Mouse (Mus musculus): Measurements from ENCODE around the gene Tceanc2.

DNA sequence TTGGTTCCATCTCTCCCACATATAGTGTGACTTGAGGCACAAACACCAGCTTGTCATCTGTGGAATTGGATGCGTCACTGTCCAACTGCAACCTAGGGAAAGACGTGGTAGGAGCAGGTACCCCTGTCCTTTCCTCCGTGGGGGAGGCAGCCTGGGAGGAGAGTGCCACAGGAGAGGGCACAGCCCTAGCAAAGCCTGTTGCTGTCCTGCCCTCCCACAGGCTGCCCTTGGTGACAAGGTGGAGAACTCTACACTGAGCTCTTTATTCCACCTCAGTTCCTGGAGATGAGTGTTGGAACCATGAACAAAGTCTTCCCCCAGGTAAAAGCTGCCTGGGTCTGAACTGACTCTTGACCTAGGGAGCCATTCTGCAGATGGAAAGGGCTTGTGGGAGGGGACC, 30.0 kb upstream of the Tceanc2 start, which contains the start of gene Ldlrad1:
- TF ChIP-seq CTCF (IDR thresholded peaks at IDR 0.05; ENCODE audit: low read depth) (no peak), EP300 (IDR thresholded peaks at IDR 0.05; ENCODE audit: low read depth) (no peak)

Measured in liver, postnatal 0 days (tissue).